Mouse (Mus musculus): ENCODE measurements around the gene Cphx3. TPM values are rescaled to one million over a fixed set of nuclear protein-coding genes. Genes with fewer than 3 reads are reported as not detected.
"Not testable (repeated sequence)": the region's sequence is repeated elsewhere in the genome, so short reads cannot be mapped to it uniquely, and the experiment has no call there.

Cphx3 gene
- polyA plus RNA-seq, 1 experiment from 2014 or later = not detected

DNA sequence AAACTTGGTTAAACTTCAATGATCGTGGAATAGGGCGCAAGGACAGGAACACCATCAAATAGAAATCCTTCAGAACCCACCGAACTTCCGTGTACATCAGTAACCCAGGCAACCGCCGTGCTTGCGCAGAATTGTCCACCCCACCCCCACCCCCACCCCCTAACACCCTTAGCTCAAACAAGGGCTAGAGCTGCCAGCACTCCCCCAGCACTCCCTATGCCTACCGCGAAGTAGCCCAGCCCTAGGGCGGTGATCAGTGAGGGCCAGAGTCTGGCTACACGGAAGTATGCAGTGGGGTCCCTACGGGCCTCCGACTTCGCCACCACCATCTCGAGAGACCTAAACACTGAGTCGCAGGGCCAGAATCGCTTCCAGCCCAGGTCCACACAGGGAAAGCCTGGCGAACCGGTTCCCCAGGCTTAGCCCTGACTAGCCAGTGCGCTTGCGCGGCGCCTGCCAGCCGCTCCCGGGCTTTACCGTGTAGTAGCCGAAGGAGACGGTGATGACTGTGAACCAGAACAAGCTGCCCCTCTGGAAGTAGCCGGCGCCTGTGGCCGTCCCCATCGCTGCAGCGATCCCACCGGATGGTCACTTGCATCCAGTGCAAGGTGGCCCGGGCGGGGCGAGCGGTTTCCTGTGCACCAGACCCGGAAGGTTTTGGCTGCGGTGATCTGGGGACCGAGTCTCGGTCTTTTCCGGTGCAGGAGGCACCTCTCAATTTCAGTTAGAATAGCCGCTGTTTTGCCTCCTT, 15.3 kb upstream of the Cphx3 start:
- not testable (repeated sequence) for H3K4me2 ChIP-seq (replicated peaks; ENCODE audit: low read depth, low read length); H3K27me3 ChIP-seq (ENCODE audit: control insufficient read depth, insufficient read depth, low read length); H3K36me3 ChIP-seq (ENCODE audit: control insufficient read depth, insufficient read depth, low read length); H3K4me1 ChIP-seq (ENCODE audit: control insufficient read depth, insufficient read depth, low read length); H3K4me3 ChIP-seq (ENCODE audit: low read length); H3K27ac ChIP-seq (ENCODE audit: low read depth, low read length); H3K9ac ChIP-seq (ENCODE audit: low read depth, low read length); H3K9me3 ChIP-seq (ENCODE audit: control insufficient read depth, low read length)
- WGBS = no CpG with 5 or more reads among the region's 44 CpGs
- peak; percentile 92 for ATAC-seq (ENCODE audit: low FRiP score, low TSS enrichment)

DNA sequence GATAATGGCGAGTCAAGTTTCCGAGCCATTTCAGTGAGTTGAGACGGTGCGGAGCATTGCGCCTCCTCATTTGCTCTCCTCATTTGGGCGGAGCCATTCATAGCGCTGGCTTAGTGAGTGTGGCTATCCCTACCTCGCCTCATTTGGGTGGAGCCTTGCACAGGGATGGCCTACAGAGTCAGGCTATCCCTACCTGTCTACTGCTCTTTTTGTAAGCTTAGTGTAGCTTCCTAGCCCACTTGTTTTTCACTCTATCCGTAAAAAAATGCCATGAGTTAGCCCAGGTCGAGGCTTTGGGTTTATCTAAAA, 14.8 kb upstream of the Cphx3 start, which contains the start of gene Tmem254c:
Gene Tmem254c (minus strand): TSS at position 31 of the 309 bp plus-strand sequence.
- not testable (repeated sequence) for H3K27me3 ChIP-seq (ENCODE audit: control insufficient read depth, insufficient read depth, low read length); H3K36me3 ChIP-seq (ENCODE audit: control insufficient read depth, insufficient read depth, low read length); H3K4me3 ChIP-seq (ENCODE audit: low read length); H3K4me2 ChIP-seq (replicated peaks; ENCODE audit: low read depth, low read length); H3K27ac ChIP-seq (ENCODE audit: low read depth, low read length); H3K4me1 ChIP-seq (ENCODE audit: control insufficient read depth, insufficient read depth, low read length); H3K9ac ChIP-seq (ENCODE audit: low read depth, low read length); H3K9me3 ChIP-seq (ENCODE audit: control insufficient read depth, low read length)
- ATAC-seq (ENCODE audit: low FRiP score, low TSS enrichment) = peak; percentile 90
- WGBS = no CpG with 5 or more reads among the region's 10 CpGs

DNA sequence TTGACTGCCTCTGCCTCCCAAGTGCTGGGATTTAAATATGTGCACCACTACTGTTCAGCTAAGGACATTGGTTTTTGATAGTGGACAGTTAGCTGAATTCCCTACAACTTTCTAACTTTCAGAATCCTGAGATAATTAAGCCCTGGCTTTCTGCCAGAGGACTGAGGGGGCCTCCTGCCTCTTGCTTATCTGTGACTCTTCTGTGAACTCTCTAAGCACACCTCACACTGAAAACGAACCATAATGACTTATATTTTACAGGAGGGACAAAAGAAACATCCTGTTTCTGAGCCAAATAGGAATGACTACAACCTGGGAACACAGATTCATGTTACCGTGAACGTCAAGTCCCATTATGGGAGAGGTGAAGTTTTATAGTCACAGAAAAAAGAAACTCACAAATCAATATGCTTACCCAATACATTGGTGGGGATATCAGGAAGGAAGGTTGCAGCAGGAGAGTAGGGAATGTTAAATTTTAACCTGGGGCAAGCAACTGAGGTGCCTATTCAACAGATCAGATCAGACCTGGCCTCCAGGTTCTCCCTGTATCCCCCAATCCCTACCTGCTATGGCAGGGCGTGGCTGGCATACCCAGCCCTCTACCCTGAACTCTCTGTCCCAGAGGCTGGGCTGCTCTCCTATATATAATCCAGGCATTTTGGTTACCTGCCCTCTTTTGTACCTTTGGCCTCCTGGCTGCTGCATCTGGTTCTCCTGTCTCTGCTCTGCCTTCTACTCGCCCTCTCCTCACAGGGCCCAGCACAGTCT, 5.3 kb upstream of the Cphx3 start:
- not testable (repeated sequence) for H3K4me3 ChIP-seq (ENCODE audit: low read length); H3K27ac ChIP-seq (ENCODE audit: low read depth, low read length); H3K9ac ChIP-seq (ENCODE audit: low read depth, low read length); ATAC-seq (ENCODE audit: low FRiP score, low TSS enrichment); H3K9me3 ChIP-seq (ENCODE audit: control insufficient read depth, low read length); H3K27me3 ChIP-seq (ENCODE audit: control insufficient read depth, insufficient read depth, low read length); H3K4me1 ChIP-seq (ENCODE audit: control insufficient read depth, insufficient read depth, low read length); H3K36me3 ChIP-seq (ENCODE audit: control insufficient read depth, insufficient read depth, low read length); H3K4me2 ChIP-seq (replicated peaks; ENCODE audit: low read depth, low read length)
- WGBS = no CpG with 5 or more reads among the region's 5 CpGs

DNA sequence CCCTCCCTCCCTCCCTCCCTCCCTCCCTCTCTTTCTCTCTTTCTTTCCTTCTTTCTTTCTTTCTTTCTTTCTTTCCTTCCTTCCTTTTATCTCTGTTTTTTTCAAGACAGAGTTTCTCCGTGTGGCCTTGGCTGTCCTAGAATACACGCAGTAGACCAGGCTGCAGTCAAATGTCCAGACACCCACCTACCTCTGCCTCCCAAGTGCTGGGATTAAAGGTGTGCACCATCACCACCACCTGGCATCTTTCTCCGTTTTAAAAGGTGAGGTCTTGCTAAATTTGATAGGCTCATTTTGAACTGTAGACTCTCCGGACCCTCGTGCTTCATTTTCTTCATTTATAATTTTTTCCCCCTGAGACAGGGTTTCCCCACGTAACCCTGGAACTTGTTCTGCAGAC, 881 bp upstream of the Cphx3 start, which contains the start of gene Cphx2:
Gene Cphx2 (plus strand): TSS at position 301 of the 400 bp plus-strand sequence.
- ATAC-seq (ENCODE audit: low FRiP score, low TSS enrichment); H3K36me3 ChIP-seq (ENCODE audit: control insufficient read depth, insufficient read depth, low read length); H3K27ac ChIP-seq (ENCODE audit: low read depth, low read length); H3K9me3 ChIP-seq (ENCODE audit: control insufficient read depth, low read length); H3K4me1 ChIP-seq (ENCODE audit: control insufficient read depth, insufficient read depth, low read length); H3K4me3 ChIP-seq (ENCODE audit: low read length); H3K4me2 ChIP-seq (replicated peaks; ENCODE audit: low read depth, low read length); H3K27me3 ChIP-seq (ENCODE audit: control insufficient read depth, insufficient read depth, low read length); H3K9ac ChIP-seq (ENCODE audit: low read depth, low read length): not testable (repeated sequence)
- no CpG with 5 or more reads among the region's 6 CpGs for WGBS

GRCm38 (mm10) chr14:26097622-26098021, 15.5 kb downstream of the Cphx3 start:
- no CpG with 5 or more reads among the region's 3 CpGs for WGBS
- ATAC-seq (ENCODE audit: low FRiP score, low TSS enrichment); H3K4me1 ChIP-seq (ENCODE audit: control insufficient read depth, insufficient read depth, low read length): not testable (repeated sequence)

DNA sequence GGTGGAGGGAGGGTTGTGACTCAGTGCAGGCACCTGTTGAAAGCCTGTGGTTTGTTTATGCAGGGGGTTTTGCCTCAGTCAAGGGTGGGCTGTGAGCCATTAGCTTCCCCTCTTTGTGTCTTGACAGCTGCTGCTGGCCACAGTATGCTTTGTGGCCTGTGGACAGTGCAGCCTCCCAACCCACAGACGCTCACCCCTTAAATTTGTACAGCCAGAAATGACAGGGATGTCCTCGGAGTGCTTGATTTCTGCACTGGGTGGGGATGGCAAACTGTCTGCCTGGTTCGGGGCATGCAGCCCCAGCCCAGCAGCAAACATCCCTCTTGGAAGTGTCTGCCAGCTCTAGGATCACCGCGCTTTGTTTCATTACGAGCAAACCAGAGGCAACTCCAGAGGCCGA, 36.1 kb downstream of the Cphx3 start, which contains the start of gene Duxbl2:
Gene Duxbl2 (plus strand): TSS at position 200 of the 400 bp plus-strand sequence.
- not testable (repeated sequence) for H3K27me3 ChIP-seq (ENCODE audit: control insufficient read depth, insufficient read depth, low read length); ATAC-seq (ENCODE audit: low FRiP score, low TSS enrichment)
- no CpG with 5 or more reads among the region's 7 CpGs for WGBS

More at GRCm38 (mm10) chr14:26097622-26098021, 15.5 kb downstream of the Cphx3 start:
- not testable (repeated sequence) for H3K27me3 ChIP-seq (ENCODE audit: control insufficient read depth, insufficient read depth, low read length); H3K36me3 ChIP-seq (ENCODE audit: control insufficient read depth, insufficient read depth, low read length); H3K27ac ChIP-seq (ENCODE audit: low read depth, low read length); H3K4me3 ChIP-seq (ENCODE audit: low read length); H3K4me2 ChIP-seq (replicated peaks; ENCODE audit: low read depth, low read length); H3K9me3 ChIP-seq (ENCODE audit: control insufficient read depth, low read length); H3K9ac ChIP-seq (ENCODE audit: low read depth, low read length)

GRCm38 (mm10) chr14:26118550-26119000, 36.5 kb downstream of the Cphx3 start:
- not testable (repeated sequence) for H3K4me3 ChIP-seq (ENCODE audit: low read length); H3K36me3 ChIP-seq (ENCODE audit: control insufficient read depth, insufficient read depth, low read length); H3K4me2 ChIP-seq (replicated peaks; ENCODE audit: low read depth, low read length); H3K27ac ChIP-seq (ENCODE audit: low read depth, low read length); H3K4me1 ChIP-seq (ENCODE audit: control insufficient read depth, insufficient read depth, low read length); H3K27me3 ChIP-seq (ENCODE audit: control insufficient read depth, insufficient read depth, low read length); H3K9ac ChIP-seq (ENCODE audit: low read depth, low read length); H3K9me3 ChIP-seq (ENCODE audit: control insufficient read depth, low read length)
- no CpG with 5 or more reads among the region's 18 CpGs for WGBS
- peak; percentile 92 for ATAC-seq (ENCODE audit: low FRiP score, low TSS enrichment)

More for the DNA sequence above, 36.1 kb downstream of the Cphx3 start, which contains the start of gene Duxbl2:
- H3K9me3 ChIP-seq (ENCODE audit: control insufficient read depth, low read length); H3K4me2 ChIP-seq (replicated peaks; ENCODE audit: low read depth, low read length); H3K4me1 ChIP-seq (ENCODE audit: control insufficient read depth, insufficient read depth, low read length); H3K9ac ChIP-seq (ENCODE audit: low read depth, low read length); H3K36me3 ChIP-seq (ENCODE audit: control insufficient read depth, insufficient read depth, low read length); H3K4me3 ChIP-seq (ENCODE audit: low read length); H3K27ac ChIP-seq (ENCODE audit: low read depth, low read length): not testable (repeated sequence)

GRCm38 (mm10) chr14:26119095-26119494, 37.0 kb downstream of the Cphx3 start:
- H3K9me3 ChIP-seq (ENCODE audit: control insufficient read depth, low read length); H3K4me3 ChIP-seq (ENCODE audit: low read length); ATAC-seq (ENCODE audit: low FRiP score, low TSS enrichment); H3K36me3 ChIP-seq (ENCODE audit: control insufficient read depth, insufficient read depth, low read length); H3K27me3 ChIP-seq (ENCODE audit: control insufficient read depth, insufficient read depth, low read length); H3K4me2 ChIP-seq (replicated peaks; ENCODE audit: low read depth, low read length); H3K27ac ChIP-seq (ENCODE audit: low read depth, low read length); H3K9ac ChIP-seq (ENCODE audit: low read depth, low read length); H3K4me1 ChIP-seq (ENCODE audit: control insufficient read depth, insufficient read depth, low read length): not testable (repeated sequence)
- no CpG with 5 or more reads among the region's 7 CpGs for whole genome bisulfite sequencing

GRCm38 (mm10) chr14:26147095-26147494, 65.0 kb downstream of the Cphx3 start:
- not testable (repeated sequence) for H3K9ac ChIP-seq (ENCODE audit: low read depth, low read length); H3K4me3 ChIP-seq (ENCODE audit: low read length); H3K9me3 ChIP-seq (ENCODE audit: control insufficient read depth, low read length); H3K27me3 ChIP-seq (ENCODE audit: control insufficient read depth, insufficient read depth, low read length); ATAC-seq (ENCODE audit: low FRiP score, low TSS enrichment); H3K4me2 ChIP-seq (replicated peaks; ENCODE audit: low read depth, low read length); H3K27ac ChIP-seq (ENCODE audit: low read depth, low read length); H3K4me1 ChIP-seq (ENCODE audit: control insufficient read depth, insufficient read depth, low read length); H3K36me3 ChIP-seq (ENCODE audit: control insufficient read depth, insufficient read depth, low read length)
- WGBS = no CpG with 5 or more reads among the region's 2 CpGs

All from kidney, embryonic 14.5 days (tissue).